Mouse (Mus musculus): Measurements from ENCODE around the gene Pof1b.

Pof1b gene

GRCm38 (mm10) chrX:112698508-112698907 is at the start of gene Pof1b:
Gene Pof1b (minus strand): TSS chrX:112698651.
- DNase-seq, result no peak

GRCm38 (mm10) chrX:112716587-112716986 is 18.1 kb upstream of the Pof1b start:
- no peak for DNase-seq

- no peak for DNase-seq
These were observed 4.1 kb downstream of the Pof1b start for GRCm38 (mm10) chrX:112694392-112694791.

- no peak for DNase-seq
These were observed 17.8 kb downstream of the Pof1b start for GRCm38 (mm10) chrX:112680605-112681004.

DNA sequence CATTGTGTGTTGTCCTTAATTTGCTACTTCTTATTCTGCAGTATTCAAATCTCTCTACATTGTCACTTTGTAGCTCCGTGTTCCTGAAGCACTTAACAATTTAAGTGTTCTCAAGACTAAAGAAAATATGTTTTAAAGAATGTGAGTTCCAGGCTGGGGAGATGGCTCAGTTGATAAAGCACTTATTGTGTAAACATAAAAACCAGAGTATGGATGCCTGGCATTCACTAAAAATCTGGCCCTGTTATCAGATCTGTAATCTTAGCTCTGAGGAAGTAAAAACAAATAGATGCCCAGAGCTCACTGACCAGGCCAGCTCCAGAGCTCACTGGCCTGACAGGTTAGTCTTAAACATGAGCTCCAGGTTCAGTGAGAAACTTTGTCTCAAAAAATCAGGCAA is 22.9 kb downstream of the Pof1b start:
- no peak for DNase-seq

- peak; percentile 1 to 7 for DNase-seq
These were observed 96.9 kb downstream of the Pof1b start for GRCm38 (mm10) chrX:112601306-112602120.

DNA sequence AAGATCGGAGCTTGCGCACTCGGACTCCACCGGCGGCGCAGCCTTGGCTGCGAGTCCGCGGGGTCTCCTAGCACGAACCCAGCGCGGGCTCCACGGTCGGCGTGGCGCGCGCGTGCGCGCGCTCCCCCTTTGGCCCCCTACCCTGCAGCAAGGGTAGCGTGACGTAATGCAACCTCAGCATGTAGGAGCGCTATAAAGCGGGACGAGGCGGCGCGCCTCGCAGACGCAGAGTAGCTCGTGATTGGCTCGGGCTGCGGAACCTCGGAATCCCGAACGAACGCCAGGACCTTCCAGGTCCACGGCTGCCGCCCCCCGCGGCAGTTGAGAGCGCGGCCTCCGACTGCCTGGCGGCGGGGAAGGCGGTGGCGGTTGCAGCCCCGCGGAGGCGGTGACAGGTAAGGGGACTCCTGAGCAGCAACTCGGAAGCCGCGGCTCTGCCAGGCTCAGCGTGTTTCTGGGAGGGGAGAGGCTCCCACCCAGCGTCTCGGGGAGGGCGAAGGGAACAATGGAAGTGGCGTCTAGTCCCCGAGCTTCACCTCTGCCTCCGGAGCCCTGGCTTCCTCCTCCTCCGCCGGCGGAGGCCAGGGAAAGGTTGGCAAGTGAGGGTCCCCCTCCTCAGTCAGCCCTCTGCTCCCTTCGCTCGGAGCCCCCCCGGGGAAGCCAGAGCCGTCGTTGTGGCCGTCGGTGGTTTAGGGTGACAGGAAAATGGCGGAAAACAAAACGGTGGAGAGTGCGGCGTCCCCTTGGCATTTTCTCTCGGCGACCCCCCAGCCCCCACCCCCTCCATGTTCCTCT is 97.7 kb downstream of the Pof1b start, which contains the start of gene Zfp711:
Gene Zfp711, plus strand, starts transcription at position 16 of the 795 bp plus-strand sequence.
- peak; percentile 12 to 50 for DNase-seq
